Mouse (Mus musculus) cerebellum, adult 2 months (tissue): Measurements from ENCODE around the gene Copb1. TPM values are rescaled to one million over a fixed set of nuclear protein-coding genes. Genes with fewer than 3 reads are reported as not detected.
"Not testable (repeated sequence)": the region's sequence is repeated elsewhere in the genome, so short reads cannot be mapped to it uniquely, and the experiment has no call there.

Experiments used
- DNase-seq, 2 experiments: peaks; one replicate each; pipeline ENCODE4 v3.0.0; 2021
- H3K27ac ChIP-seq: fragments of 200-500 bp; 2 replicates; pipeline ENCODE4 v1.5.1; 2012; ENCODE audit warnings: low read length, control low read depth, inconsistent platforms; ENCODE audit not compliant: insufficient read depth
- H3K27me3 ChIP-seq: fragments of 200-500 bp; 2 replicates; pipeline ENCODE4 v1.6.1; 2012; ENCODE audit warnings: inconsistent platforms, mild to moderate bottlenecking, low read length, moderate library complexity; ENCODE audit not compliant: control insufficient read depth, insufficient read depth
- H3K4me1 ChIP-seq: fragments of 200-500 bp; 2 replicates; pipeline ENCODE4 v1.6.1; 2011; ENCODE audit warnings: low read length; ENCODE audit not compliant: control insufficient read depth, insufficient read depth
- H3K4me3 ChIP-seq: fragments of 200-500 bp; replicated peaks from 2 replicates; pipeline ENCODE3; 2011; ENCODE audit warnings: mild to moderate bottlenecking, low read depth, low read length, control low read depth; ENCODE audit not compliant: insufficient read depth
- CTCF ChIP-seq: fragments of 200-500 bp; IDR thresholded peaks from 2 replicates; pipeline ENCODE4 v1.5.1; 2011; ENCODE audit warnings: low read depth, mild to moderate bottlenecking, control low read depth, low read length, moderate library complexity, borderline replicate concordance; ENCODE audit not compliant: insufficient read depth
- POLR2A ChIP-seq: fragments of 200-500 bp; IDR thresholded peaks from 2 replicates; pipeline ENCODE4 v1.6.1; 2011; ENCODE audit warnings: low read length, control low read depth, borderline replicate concordance; ENCODE audit not compliant: insufficient read depth
- WGBS: fragments of 180-500 bp; shearing (Covaris S2); methylation state at CpG from one replicate; pipeline ENCODE4 v1.1.7; 2018; 5-methylcytosine and 5-hydroxymethylcytosine counted together
- polyA plus RNA-seq: library from polyadenylated mRNA; depleted of rRNA; stranded (reverse); fragments of >200 nt; gene quantifications from 2 replicates; pipeline ENCODE4 v1.2.3, GENCODE M21; 2012

The Copb1 gene
- polyA plus RNA-seq, 1 experiment, result 44.9 TPM

GRCm38 (mm10) chr7:114199428-114200110, 54.9 kb downstream of the Copb1 start:
- WGBS, result 61% methylated on average over 3 of the region's 3 CpGs
- TF ChIP-seq POLR2A, result no peak
- no peak for TF ChIP-seq CTCF
- Histone ChIP-seq H3K4me3 (no peak overlapping the region), H3K4me1 (no peaks in the 10 kb centered on the region; the same call in 1 of the 2 replicates), H3K27me3 (no peaks in the 10 kb centered on the region; the same call in 1 of the 2 replicates), H3K27ac (no peak overlapping the region)
- no peak for DNase-seq

- Histone ChIP-seq H3K4me1 (no peaks in the 10 kb centered on the region; the same call in 1 of the 2 replicates), H3K4me3 (no peak overlapping the region), H3K27me3 (no peaks in the 10 kb centered on the region; the same call in 1 of the 2 replicates), H3K27ac (no peak overlapping the region)
- no peak for TF ChIP-seq CTCF
- no peak for TF ChIP-seq POLR2A
- DNase-seq, result no peak
- 92% methylated on average over 1 of the region's 1 CpGs for WGBS
Measured at GRCm38 (mm10) chr7:114198252-114198651, 56.3 kb downstream of the Copb1 start.

GRCm38 (mm10) chr7:114196588-114196987, 57.9 kb downstream of the Copb1 start:
- not testable (repeated sequence) for H3K4me3 ChIP-seq, DNase-seq, H3K4me1 ChIP-seq, H3K27me3 ChIP-seq, H3K27ac ChIP-seq
- 85% methylated on average over 2 of the region's 2 CpGs for WGBS

- not testable (repeated sequence) for DNase-seq, H3K4me1 ChIP-seq, H3K4me3 ChIP-seq, H3K27ac ChIP-seq, H3K27me3 ChIP-seq
- 77% methylated on average over 2 of the region's 2 CpGs for WGBS
Measured at GRCm38 (mm10) chr7:114194788-114195187, 59.7 kb downstream of the Copb1 start.

- no peak overlapping the region for H3K27ac ChIP-seq
- no peak for DNase-seq
- 89% methylated on average over 4 of the region's 4 CpGs for WGBS
- no peak for TF ChIP-seq CTCF
- no peak for TF ChIP-seq POLR2A
- no peak overlapping the region for H3K4me3 ChIP-seq
- H3K4me1 ChIP-seq, result no peaks in the 10 kb centered on the region
- no peaks in the 10 kb centered on the region; the same call in 1 of the 2 replicates for H3K27me3 ChIP-seq
Measured at GRCm38 (mm10) chr7:114194224-114194623, 60.3 kb downstream of the Copb1 start.

- DNase-seq, result no peak
- Histone ChIP-seq H3K4me3 (no peak overlapping the region), H3K4me1 (no peaks in the 10 kb centered on the region), H3K27me3 (no peaks in the 10 kb centered on the region; the same call in 1 of the 2 replicates), H3K27ac (no peak overlapping the region)
- no peak for TF ChIP-seq POLR2A
- no peak for TF ChIP-seq CTCF
- WGBS, result 94% methylated on average over 6 of the region's 6 CpGs
Measured at GRCm38 (mm10) chr7:114193284-114194067, 61.0 kb downstream of the Copb1 start.

GRCm38 (mm10) chr7:114192581-114192980, 61.9 kb downstream of the Copb1 start:
- Histone ChIP-seq H3K4me3 (no peak overlapping the region), H3K4me1 (no peaks in the 10 kb centered on the region), H3K27me3 (no peaks in the 10 kb centered on the region; the same call in 1 of the 2 replicates), H3K27ac (no peak overlapping the region)
- TF ChIP-seq POLR2A (no peak), CTCF (no peak)
- WGBS, result 41% methylated on average over 3 of the region's 3 CpGs
- no peak for DNase-seq

- DNase-seq, result no peak
- no peaks in the 10 kb centered on the region for H3K27me3 ChIP-seq
- H3K4me1 ChIP-seq, result 0 out of 2 replicates have a peak, but pooled peaks cover 9% of the 10 kb centered on the region
- TF ChIP-seq POLR2A (no peak), CTCF (no peak)
- 90% methylated on average over 6 of the region's 6 CpGs for WGBS
- no peak overlapping the region for H3K4me3 ChIP-seq
- no peak overlapping the region for H3K27ac ChIP-seq
Measured at GRCm38 (mm10) chr7:114183416-114183815, 71.1 kb downstream of the Copb1 start.
